Mouse (Mus musculus): ENCODE data around the gene Clec16a. TPM values are rescaled to one million over a fixed set of nuclear protein-coding genes. Genes with fewer than 3 reads are reported as not detected.

Gene Clec16a
- polyA plus RNA-seq, 1 experiment from 2014 or later, result 40.6 TPM

DNA sequence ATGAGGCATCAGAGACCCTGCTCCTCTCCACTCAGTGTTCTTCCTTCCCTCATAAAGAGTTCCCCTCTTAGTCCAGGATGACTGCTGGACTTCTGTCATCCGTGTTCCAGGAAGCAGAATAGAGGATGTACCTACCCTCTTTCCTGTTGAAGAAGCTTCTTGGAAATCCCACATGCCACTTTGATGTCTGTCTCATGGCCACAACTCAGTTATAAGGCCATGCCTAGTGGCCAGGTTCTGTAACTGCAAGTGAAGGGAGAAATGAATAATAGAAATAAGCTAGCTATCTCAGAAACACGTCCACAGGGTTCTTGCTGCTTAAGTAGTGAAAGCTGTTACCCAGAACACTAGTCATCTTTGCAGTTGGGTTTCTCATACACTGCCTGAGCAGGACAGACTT lies 180.0 kb downstream of the Clec16a start:
- peaks cover 8% of the 10 kb centered on the region; the same call in 1 of the 2 replicates for H3K4me1 ChIP-seq (replicated peaks)
- H3K36me3 ChIP-seq, result no peaks in the 10 kb centered on the region
- no peak overlapping the region for H3K27ac ChIP-seq
- H3K9ac ChIP-seq (replicated peaks), result no peak overlapping the region
- H3K4me2 ChIP-seq, result no peak overlapping the region
- no peak for ATAC-seq (ENCODE audit: insufficient number of reproducible peaks, insufficient read depth, low FRiP score, low TSS enrichment, low read depth)
- H3K27me3 ChIP-seq, result peaks cover 13% of the 10 kb centered on the region
- no peaks in the 10 kb centered on the region for H3K9me3 ChIP-seq
- H3K4me3 ChIP-seq (replicated peaks), result no peak overlapping the region
- WGBS, result 57% methylated on average over 2 of the region's 2 CpGs

DNA sequence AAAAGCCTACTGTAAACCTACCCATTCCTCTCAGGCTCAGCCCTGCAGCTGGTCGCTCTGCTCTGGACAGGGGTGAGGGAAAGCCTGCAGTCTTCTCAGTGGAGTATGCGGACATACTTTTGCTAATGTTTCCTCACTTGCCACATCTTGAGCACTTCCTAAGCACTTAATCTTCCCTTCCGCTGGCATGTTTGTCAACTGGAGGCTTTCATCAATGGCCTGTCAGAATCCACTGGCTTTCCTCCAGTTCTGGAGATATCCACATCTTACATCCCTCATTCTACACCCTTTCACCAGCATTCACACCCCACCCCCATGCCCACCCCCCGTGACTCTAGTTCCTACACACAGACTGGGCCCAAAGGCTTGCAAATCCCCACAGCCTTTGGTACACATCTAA lies 182.5 kb downstream of the Clec16a start:
- H3K27me3 ChIP-seq, result peaks cover 13% of the 10 kb centered on the region
- no peak overlapping the region for H3K4me3 ChIP-seq (replicated peaks)
- ATAC-seq (ENCODE audit: insufficient number of reproducible peaks, insufficient read depth, low FRiP score, low TSS enrichment, low read depth), result no peak
- no peak overlapping the region for H3K9ac ChIP-seq (replicated peaks)
- H3K27ac ChIP-seq, result no peak overlapping the region
- no peak overlapping the region for H3K4me2 ChIP-seq
- no peaks in the 10 kb centered on the region for H3K9me3 ChIP-seq
- 78% methylated on average over 4 of the region's 4 CpGs for WGBS
- H3K4me1 ChIP-seq (replicated peaks), result peaks cover 8% of the 10 kb centered on the region; the same call in 1 of the 2 replicates
- H3K36me3 ChIP-seq, result no peaks in the 10 kb centered on the region

DNA sequence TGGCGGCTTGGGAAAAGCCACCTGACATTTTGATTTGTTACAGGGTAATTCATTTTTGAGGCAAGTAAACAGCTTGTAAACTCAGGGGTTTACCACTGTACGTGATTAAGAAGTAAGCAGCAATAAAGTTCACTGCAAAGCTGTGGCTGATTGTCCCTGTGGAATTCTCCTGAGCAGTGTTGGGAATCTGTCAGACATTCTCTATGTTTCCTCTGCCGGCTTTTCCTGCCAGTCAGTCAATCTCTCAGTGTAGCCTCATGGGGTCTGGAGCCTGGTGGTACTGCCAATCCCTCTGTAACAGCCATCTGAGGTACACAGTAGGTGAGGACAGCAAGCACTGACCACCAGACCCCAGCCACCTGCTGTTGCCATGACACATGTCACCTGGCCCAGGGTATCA lies 183.7 kb downstream of the Clec16a start:
- Histone ChIP-seq H3K9me3 (no peaks in the 10 kb centered on the region), H3K9ac (replicated peaks) (no peak overlapping the region), H3K36me3 (no peaks in the 10 kb centered on the region), H3K4me3 (replicated peaks) (no peak overlapping the region), H3K4me1 (replicated peaks) (peaks cover 8% of the 10 kb centered on the region; the same call in 1 of the 2 replicates), H3K4me2 (no peak overlapping the region), H3K27ac (no peak overlapping the region), H3K27me3 (peaks cover 13% of the 10 kb centered on the region)
- WGBS, result 21% methylated on average over 3 of the region's 3 CpGs
- 0 out of 2 replicates have a peak, but pooled peaks have one; percentile 6 for ATAC-seq (ENCODE audit: insufficient number of reproducible peaks, insufficient read depth, low FRiP score, low TSS enrichment, low read depth)

DNA sequence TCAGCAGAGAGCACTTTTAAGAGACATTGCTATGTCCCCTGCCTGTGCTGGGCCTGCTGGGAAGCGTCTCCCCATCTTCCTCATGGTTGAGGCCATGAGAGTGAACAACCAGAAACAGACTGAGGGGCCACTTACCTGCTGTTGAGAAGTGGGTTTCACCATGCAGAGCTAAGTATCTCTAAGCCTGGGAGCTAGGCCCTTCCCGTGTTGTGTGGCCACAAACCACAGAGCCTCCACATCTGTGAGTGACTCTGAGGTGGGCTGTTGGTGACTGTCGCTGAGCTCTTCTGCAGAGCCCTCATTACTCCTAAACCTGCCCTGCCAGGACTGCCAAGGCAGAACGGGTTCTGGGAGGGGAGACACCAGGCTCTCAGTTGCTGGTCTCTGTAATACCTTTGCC lies 185.8 kb downstream of the Clec16a start:
- WGBS, result 84% methylated on average over 4 of the region's 4 CpGs
- H3K27ac ChIP-seq, result no peak overlapping the region

DNA sequence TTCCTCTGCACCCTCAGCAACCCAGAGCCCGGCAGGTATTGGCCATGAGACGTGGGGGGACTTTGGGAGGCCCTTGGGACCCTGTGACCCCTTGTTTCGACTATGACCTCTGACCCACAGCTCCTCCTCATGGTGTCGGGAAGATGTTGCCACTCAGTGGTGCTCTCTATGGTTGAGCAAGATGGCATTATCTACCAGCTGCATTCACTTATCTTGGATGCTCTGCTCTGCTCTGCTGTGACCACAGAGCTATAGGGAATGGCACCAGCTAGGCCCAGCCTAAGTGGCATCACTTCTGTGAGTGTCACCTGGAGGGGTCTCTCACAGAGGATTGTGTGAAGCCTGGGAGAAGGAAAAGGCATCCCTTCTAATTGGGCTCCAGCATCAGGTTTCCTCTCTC lies 186.6 kb downstream of the Clec16a start:
- peaks cover 13% of the 10 kb centered on the region for H3K27me3 ChIP-seq
- peaks cover 8% of the 10 kb centered on the region; the same call in 1 of the 2 replicates for H3K4me1 ChIP-seq (replicated peaks)
- H3K27ac ChIP-seq, result no peak overlapping the region
- H3K9me3 ChIP-seq, result no peaks in the 10 kb centered on the region
- no peak overlapping the region for H3K4me2 ChIP-seq
- no peaks in the 10 kb centered on the region for H3K36me3 ChIP-seq
- ATAC-seq (ENCODE audit: insufficient number of reproducible peaks, insufficient read depth, low FRiP score, low TSS enrichment, low read depth), result no peak
- H3K4me3 ChIP-seq (replicated peaks), result no peak overlapping the region
- no peak overlapping the region for H3K9ac ChIP-seq (replicated peaks)
- 80% methylated on average over 4 of the region's 4 CpGs for whole genome bisulfite sequencing

More for the DNA sequence above, 185.8 kb downstream of the Clec16a start:
- Histone ChIP-seq H3K9ac (replicated peaks) (no peak overlapping the region), H3K27me3 (peaks cover 13% of the 10 kb centered on the region), H3K4me2 (no peak overlapping the region), H3K4me1 (replicated peaks) (peaks cover 8% of the 10 kb centered on the region; the same call in 1 of the 2 replicates), H3K9me3 (no peaks in the 10 kb centered on the region), H3K36me3 (no peaks in the 10 kb centered on the region), H3K4me3 (replicated peaks) (no peak overlapping the region)
- ATAC-seq (ENCODE audit: insufficient number of reproducible peaks, insufficient read depth, low FRiP score, low TSS enrichment, low read depth), result no peak

DNA sequence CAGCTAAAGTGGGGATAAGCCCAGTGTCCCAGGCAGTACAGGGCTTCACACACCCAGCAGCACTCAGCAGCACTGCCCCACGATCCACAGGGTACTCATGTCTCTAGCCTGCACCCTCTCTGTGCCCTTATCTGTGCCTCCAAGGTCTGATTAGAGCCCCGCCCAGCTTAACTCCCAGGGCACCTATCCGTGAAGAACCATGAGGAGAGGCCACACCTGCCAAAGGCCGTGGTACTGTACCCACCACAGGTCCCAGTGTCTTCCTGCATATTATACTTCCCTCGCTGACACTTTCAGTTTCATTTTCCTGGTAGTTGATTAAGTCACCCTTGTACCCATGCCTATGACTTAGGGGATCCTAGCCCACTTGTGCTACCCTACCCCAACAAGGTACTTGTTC lies 187.3 kb downstream of the Clec16a start:
- no peak overlapping the region for H3K27ac ChIP-seq
- no peak for ATAC-seq (ENCODE audit: insufficient number of reproducible peaks, insufficient read depth, low FRiP score, low TSS enrichment, low read depth)
- no peaks in the 10 kb centered on the region for H3K9me3 ChIP-seq
- H3K27me3 ChIP-seq, result peaks cover 10% of the 10 kb centered on the region
- no peak overlapping the region for H3K9ac ChIP-seq (replicated peaks)
- no peaks in the 10 kb centered on the region for H3K36me3 ChIP-seq
- 85% methylated on average over 5 of the region's 5 CpGs for WGBS
- peaks cover 8% of the 10 kb centered on the region; the same call in 1 of the 2 replicates for H3K4me1 ChIP-seq (replicated peaks)
- no peak overlapping the region for H3K4me2 ChIP-seq
- H3K4me3 ChIP-seq (replicated peaks), result no peak overlapping the region

DNA sequence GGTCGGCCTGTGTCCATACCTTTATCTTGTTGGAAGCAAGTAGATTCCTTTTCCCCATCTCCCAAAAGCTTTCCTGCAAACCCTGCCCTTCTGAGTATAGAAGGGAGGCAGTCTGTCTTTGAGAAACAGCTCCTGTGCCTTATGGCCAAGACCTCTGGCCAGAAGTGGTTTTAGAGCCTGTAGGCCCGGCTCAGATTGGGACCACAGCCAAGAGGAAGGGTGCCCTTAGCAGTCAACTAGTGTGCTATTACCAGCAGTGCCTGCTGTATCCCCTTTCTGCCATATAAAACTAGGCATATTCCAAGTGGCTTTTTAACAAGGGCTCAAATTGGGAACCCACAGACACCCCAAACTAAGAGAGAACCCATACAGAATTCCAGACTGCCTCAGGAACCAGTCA lies 190.6 kb downstream of the Clec16a start:
- Histone ChIP-seq H3K9me3 (no peaks in the 10 kb centered on the region), H3K27ac (no peak overlapping the region), H3K4me1 (replicated peaks) (peaks cover 9% of the 10 kb centered on the region; the same call in 1 of the 2 replicates), H3K27me3 (no peaks in the 10 kb centered on the region), H3K36me3 (no peaks in the 10 kb centered on the region), H3K4me3 (replicated peaks) (no peak overlapping the region), H3K4me2 (no peak overlapping the region), H3K9ac (replicated peaks) (no peak overlapping the region)
- 82% methylated on average over 2 of the region's 2 CpGs for WGBS
- no peak for ATAC-seq (ENCODE audit: insufficient number of reproducible peaks, insufficient read depth, low FRiP score, low TSS enrichment, low read depth)

DNA sequence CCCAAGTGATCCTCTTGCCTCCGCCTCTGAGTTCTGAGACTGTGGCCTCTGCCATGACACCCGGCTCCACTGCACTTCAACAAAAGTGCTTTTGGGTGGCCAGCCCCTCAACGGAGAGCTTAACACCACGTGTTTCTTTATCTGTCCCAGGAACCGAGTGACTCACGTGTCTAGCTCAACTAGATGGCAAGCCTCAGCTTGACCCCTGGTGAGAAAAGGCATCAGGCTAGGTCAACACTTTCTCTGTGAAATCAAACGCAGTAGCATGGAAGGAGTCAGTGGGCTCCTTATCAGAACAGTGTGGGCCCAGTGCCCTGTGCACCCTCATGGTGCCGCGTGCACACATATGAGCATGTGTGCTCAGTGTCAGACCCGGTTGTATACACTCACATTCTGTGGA lies 191.2 kb downstream of the Clec16a start:
- no peak overlapping the region for H3K4me3 ChIP-seq (replicated peaks)
- no peak overlapping the region for H3K4me2 ChIP-seq
- 75% methylated on average over 10 of the region's 10 CpGs for WGBS
- H3K4me1 ChIP-seq (replicated peaks), result peaks cover 10% of the 10 kb centered on the region; the same call in 1 of the 2 replicates
- H3K9ac ChIP-seq (replicated peaks), result no peak overlapping the region
- H3K9me3 ChIP-seq, result no peaks in the 10 kb centered on the region
- no peaks in the 10 kb centered on the region for H3K36me3 ChIP-seq
- no peak for ATAC-seq (ENCODE audit: insufficient number of reproducible peaks, insufficient read depth, low FRiP score, low TSS enrichment, low read depth)
- no peaks in the 10 kb centered on the region for H3K27me3 ChIP-seq
- no peak overlapping the region for H3K27ac ChIP-seq

DNA sequence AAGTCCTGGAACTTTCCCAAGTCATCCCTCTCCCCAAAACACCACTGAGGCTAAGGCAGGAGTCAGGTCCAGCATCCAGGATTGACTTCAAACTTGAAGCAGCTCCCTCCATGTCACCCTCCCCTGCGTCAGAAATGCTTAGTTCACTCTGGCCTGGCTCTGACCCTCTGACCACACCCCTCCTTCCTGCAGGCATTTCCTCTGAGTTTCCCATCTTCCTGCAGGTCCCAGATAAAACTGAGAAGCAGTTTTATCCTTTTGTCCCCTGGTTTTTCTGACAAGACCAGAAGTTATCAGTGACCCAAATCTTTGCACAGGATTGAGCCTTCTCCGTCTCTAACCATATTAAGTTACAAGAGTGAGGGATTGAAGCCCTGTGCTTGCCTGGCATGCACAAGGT lies 192.4 kb downstream of the Clec16a start:
- Histone ChIP-seq H3K27me3 (no peaks in the 10 kb centered on the region), H3K4me1 (replicated peaks) (peaks cover 10% of the 10 kb centered on the region; the same call in 1 of the 2 replicates), H3K36me3 (no peaks in the 10 kb centered on the region), H3K9ac (replicated peaks) (no peak overlapping the region), H3K27ac (0 out of 2 replicates have a peak overlapping the region, but pooled peaks have one; percentile 35), H3K4me3 (replicated peaks) (no peak overlapping the region), H3K4me2 (no peak overlapping the region), H3K9me3 (no peaks in the 10 kb centered on the region)
- no peak for ATAC-seq (ENCODE audit: insufficient number of reproducible peaks, insufficient read depth, low FRiP score, low TSS enrichment, low read depth)
- WGBS, result 47% methylated on average over 2 of the region's 2 CpGs

DNA sequence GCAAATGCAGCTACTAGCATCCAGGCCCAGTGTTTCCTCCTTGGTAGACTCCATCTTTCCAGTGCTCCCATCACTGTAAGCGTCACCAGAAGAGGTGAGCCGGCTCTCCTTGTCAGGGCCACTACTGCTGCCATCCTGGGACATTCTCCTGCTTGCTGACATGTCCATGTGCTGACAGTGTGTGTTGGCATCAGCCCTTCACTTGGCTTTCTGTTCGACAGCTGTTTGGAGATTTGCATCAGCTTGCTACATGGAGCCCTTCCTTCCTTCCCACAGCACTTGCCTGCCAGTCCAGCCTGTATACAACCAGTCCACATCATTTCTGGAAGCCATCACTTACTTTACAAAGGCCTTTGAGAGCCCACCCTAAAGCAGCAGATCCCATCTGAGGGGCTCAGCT lies 193.7 kb downstream of the Clec16a start:
- 87% methylated on average over 3 of the region's 3 CpGs for WGBS
- ATAC-seq (ENCODE audit: insufficient number of reproducible peaks, insufficient read depth, low FRiP score, low TSS enrichment, low read depth), result no peak
- Histone ChIP-seq H3K27me3 (no peaks in the 10 kb centered on the region), H3K4me1 (replicated peaks) (peaks cover 12% of the 10 kb centered on the region), H3K4me3 (replicated peaks) (no peak overlapping the region), H3K4me2 (no peak overlapping the region), H3K9me3 (no peaks in the 10 kb centered on the region), H3K36me3 (no peaks in the 10 kb centered on the region), H3K27ac (no peak overlapping the region), H3K9ac (replicated peaks) (no peak overlapping the region)

DNA sequence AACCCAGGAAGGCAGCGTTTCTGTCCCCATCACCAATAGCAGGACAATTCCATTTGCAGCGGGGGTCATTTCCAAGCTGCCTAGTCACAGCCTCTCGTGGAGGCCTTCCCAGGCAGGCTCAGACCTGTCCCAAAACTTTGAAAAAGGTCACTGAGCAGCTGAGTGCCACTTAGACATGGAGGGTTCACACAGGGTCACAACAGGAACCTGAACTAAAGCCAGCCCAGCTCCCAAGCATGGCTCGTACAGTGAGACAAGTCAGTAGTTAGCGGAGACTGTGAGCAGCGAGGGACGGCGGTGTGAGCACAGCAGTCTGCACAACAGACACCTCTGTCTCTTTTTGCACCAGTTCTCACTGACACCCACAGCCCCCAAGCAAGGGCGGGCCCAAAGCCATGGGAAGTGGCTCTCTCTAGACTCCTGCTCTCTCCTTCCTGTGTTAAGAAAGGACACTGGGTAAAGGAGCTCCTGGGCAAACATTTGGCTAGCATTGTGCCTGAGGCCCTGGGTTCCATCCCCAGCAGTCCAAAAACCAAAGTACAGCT lies 194.8 kb downstream of the Clec16a start:
- no peak overlapping the region for H3K4me2 ChIP-seq
- H3K4me3 ChIP-seq (replicated peaks), result no peak overlapping the region
- no peaks in the 10 kb centered on the region for H3K27me3 ChIP-seq
- H3K4me1 ChIP-seq (replicated peaks), result peaks cover 22% of the 10 kb centered on the region
- no peaks in the 10 kb centered on the region for H3K9me3 ChIP-seq
- WGBS, result 67% methylated on average over 9 of the region's 9 CpGs
- no peaks in the 10 kb centered on the region for H3K36me3 ChIP-seq
- ATAC-seq (ENCODE audit: insufficient number of reproducible peaks, insufficient read depth, low FRiP score, low TSS enrichment, low read depth), result no peak
- no peak overlapping the region for H3K9ac ChIP-seq (replicated peaks)
- no peak overlapping the region for H3K27ac ChIP-seq

DNA sequence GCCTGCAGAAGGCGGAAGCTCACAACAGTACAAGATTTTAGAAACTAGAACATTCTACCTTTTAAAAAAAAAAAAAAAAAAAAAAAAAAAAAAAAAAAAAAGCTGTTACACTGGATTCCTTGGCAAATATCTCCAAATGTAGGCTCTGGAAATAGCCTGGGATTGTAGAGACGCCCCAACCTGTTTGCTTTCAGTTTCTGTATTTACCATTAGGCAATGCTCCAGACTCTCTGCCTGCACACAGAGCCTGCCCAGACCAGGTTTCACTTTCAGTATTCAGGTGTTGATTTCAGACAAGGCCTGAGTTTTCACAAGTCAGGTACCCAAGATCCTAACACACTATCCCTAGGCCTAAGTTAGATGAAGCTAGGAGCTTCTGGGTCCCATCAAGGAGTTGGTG lies 195.9 kb downstream of the Clec16a start:
- WGBS, result 89% methylated on average over 2 of the region's 2 CpGs
- no peaks in the 10 kb centered on the region for H3K36me3 ChIP-seq
- H3K4me3 ChIP-seq (replicated peaks), result no peak overlapping the region
- no peak overlapping the region for H3K4me2 ChIP-seq
- H3K4me1 ChIP-seq (replicated peaks), result peaks cover 27% of the 10 kb centered on the region
- no peaks in the 10 kb centered on the region for H3K9me3 ChIP-seq
- H3K27ac ChIP-seq, result no peak overlapping the region
- H3K27me3 ChIP-seq, result no peaks in the 10 kb centered on the region
- no peak overlapping the region for H3K9ac ChIP-seq (replicated peaks)
- ATAC-seq (ENCODE audit: insufficient number of reproducible peaks, insufficient read depth, low FRiP score, low TSS enrichment, low read depth), result no peak

All from limb, embryonic 12.5 days (tissue).